Mouse (Mus musculus) testis, postnatal 14 days (tissue): ENCODE measurements at regions not wholly inside any gene's neighbourhood (a gene's known extent, or its start where the extent isn't known, plus 50 kb on each side); places are given as distances from the start of the nearest gene placed in this dataset.

Experiments used
- DNase-seq: peaks from one replicate; pipeline ENCODE4 v3.0.0; 2021; ENCODE audit warnings: low spot score

- DNase-seq = no peak
These were observed 57.0 kb downstream of the Nxnl2 start for GRCm38 (mm10) chr13:51227836-51228235.

GRCm38 (mm10) chr13:51228862-51229770 lies 58.3 kb downstream of the Nxnl2 start:
- no peak for DNase-seq

- DNase-seq = no peak
These were observed 59.0 kb downstream of the Nxnl2 start for GRCm38 (mm10) chr13:51229862-51230261.

GRCm38 (mm10) chr13:51231586-51231985 lies 60.8 kb downstream of the Nxnl2 start:
- DNase-seq = no peak

- no peak for DNase-seq
These were observed 76.6 kb downstream of the Nxnl2 start for GRCm38 (mm10) chr13:51247378-51247777.

GRCm38 (mm10) chr13:51253371-51253770 lies 82.5 kb downstream of the Nxnl2 start:
- no peak for DNase-seq

- no peak for DNase-seq
These were observed 84.9 kb downstream of the Nxnl2 start for GRCm38 (mm10) chr13:51255688-51256087.

- no peak for DNase-seq
These were observed 88.2 kb downstream of the Nxnl2 start for GRCm38 (mm10) chr13:51258752-51259721.

GRCm38 (mm10) chr13:51261619-51262018 lies 90.8 kb downstream of the Nxnl2 start:
- DNase-seq = no peak

- DNase-seq = no peak
These were observed 102.0 kb downstream of the Nxnl2 start for GRCm38 (mm10) chr13:51272786-51273185.

GRCm38 (mm10) chr13:51274639-51275038 lies 103.8 kb downstream of the Nxnl2 start:
- no peak for DNase-seq

- no peak for DNase-seq
These were observed 105.8 kb downstream of the Nxnl2 start for GRCm38 (mm10) chr13:51276601-51277000.

GRCm38 (mm10) chr13:51277515-51277914 lies 106.7 kb downstream of the Nxnl2 start:
- DNase-seq = no peak

- no peak for DNase-seq
These were observed 109.0 kb downstream of the Nxnl2 start for GRCm38 (mm10) chr13:51279642-51280387.

GRCm38 (mm10) chr13:51280388-51280753 lies 109.5 kb downstream of the Nxnl2 start:
- no peak for DNase-seq

GRCm38 (mm10) chr13:51284679-51285078 lies 113.9 kb downstream of the Nxnl2 start:
- DNase-seq = no peak

- DNase-seq = no peak
These were observed 118.6 kb downstream of the Nxnl2 start for GRCm38 (mm10) chr13:51289442-51289841.

GRCm38 (mm10) chr13:51290021-51290424 lies 118.4 kb upstream of the S1pr3 start:
- no peak for DNase-seq

- no peak for DNase-seq
These were observed 117.5 kb upstream of the S1pr3 start for GRCm38 (mm10) chr13:51290926-51291325.

- DNase-seq = no peak
These were observed 115.4 kb upstream of the S1pr3 start for GRCm38 (mm10) chr13:51293047-51293446.

GRCm38 (mm10) chr13:51295872-51296271 lies 112.6 kb upstream of the S1pr3 start:
- no peak for DNase-seq
